Mouse (Mus musculus): ENCODE measurements around the gene Capn13.

- TF ChIP-seq GATA1 (IDR thresholded peaks at IDR 0.05; ENCODE audit: low read length) (no peak), TAL1 (IDR thresholded peaks at IDR 0.05; ENCODE audit: low read length) (no peak)
These were observed 71.6 kb downstream of the Capn13 start for GRCm38 (mm10) chr17:73329071-73329470.

Data from erythroblast, embryonic 14.5 days (primary cell).